Mouse (Mus musculus) adrenal gland, adult (tissue): Measurements from ENCODE around the gene Necab3.

Experiments used
- DNase-seq, 2 experiments: peaks; one replicate each; pipeline ENCODE4 v3.0.0; 2022 to 2023; ENCODE audit warnings: low spot score in 1 of 2; ENCODE audit not compliant: inconsistent age in 2 of 2

The Necab3 gene

DNA sequence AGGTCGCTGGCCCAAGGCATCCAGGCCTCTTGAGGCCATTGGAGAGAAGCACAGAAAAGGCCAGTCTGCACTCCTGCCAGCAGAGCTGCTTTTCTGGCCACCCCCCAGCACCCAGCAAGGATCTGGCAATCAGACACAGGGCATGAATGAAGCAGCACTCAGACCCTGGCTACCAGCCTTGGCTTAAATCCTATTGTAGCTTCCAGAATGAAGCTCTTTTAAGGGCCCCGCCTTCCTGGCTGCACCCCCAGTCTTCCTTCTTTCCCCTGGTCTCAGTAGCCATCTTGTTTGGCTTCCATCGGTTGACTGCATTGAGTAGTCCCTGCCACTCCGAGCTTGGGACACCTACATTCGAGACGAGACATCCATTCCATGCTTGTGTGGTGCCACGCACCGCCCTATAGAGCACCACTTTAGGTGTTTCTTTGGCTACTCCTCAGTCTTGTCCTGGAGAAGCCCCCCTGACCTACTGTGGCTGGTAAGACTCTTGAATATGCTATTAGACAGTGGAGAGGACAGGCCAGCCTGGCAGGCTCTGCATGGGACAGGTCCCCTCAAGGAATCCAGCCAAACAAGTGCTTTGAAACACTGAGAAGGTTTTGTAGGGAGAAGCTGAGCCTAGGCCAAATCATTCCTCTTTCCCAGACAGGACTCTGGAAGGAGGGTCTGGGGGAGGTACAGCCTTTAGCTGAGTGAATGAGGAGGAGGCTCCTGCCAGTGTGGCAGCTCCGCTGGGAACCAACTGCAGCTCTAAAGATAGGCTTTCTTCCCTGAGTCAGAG is 14.9 kb downstream of the Necab3 start:
- DNase-seq, result peak in 1 of 2 experiments; percentile 57

DNA sequence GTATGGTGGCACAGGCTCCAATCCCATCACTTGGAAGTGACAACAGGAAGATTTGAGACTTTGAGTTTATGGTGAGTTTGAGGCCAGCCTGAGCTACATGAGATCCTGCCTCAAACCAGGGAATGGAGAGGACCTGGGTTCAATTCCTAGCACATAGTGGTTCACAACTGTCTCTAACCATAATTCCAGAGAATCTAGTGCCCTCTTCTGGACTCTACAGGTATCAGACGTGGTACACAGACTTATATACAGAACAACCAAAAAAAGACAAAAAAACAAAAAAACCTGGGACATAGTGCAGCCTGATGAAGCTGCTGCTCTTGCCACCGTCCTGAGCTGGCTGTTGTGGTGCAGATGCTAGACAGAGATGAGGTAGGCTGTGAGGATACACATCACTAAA is 17.1 kb downstream of the Necab3 start:
- no peak for DNase-seq

DNA sequence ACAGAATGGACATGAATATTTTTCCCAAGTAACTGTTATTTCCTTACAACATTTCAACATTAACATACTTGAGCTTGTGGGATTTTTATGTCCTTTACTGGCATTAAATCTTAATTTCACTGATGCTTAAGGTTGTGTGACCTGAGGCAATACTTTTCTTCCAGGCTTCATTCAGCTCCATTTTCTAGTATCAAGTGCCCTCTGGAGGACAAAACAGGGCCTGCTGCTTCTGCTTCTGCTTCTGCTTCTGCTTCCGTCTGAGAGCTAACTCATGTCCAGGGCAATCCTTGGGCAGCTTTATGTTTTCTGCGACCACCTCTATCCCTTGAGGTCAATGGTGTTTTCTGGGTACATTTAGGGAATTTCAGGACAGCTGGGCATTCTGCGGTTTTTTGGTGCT is 19.0 kb downstream of the Necab3 start:
- DNase-seq, result peak; percentile 33 to 78

DNA sequence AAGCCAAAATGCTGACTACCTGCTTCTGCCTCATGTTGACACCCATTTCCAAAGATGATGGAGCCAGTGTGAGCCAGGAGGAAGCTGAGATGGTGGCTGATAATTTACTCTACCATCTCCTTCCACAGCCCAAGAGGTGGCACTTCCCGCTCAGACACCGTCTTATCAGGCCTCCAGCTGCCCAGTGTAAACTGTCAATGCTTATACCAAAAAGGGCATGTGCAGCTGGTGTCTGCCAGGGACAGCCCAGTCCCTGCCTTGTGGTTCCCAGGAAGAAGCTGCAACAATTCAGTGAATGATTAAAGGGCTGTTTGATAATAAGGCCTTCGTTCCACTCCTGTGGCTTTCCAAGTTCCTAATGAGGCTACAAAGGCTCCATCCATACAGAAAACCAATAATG is 20.0 kb downstream of the Necab3 start:
- no peak for DNase-seq

DNA sequence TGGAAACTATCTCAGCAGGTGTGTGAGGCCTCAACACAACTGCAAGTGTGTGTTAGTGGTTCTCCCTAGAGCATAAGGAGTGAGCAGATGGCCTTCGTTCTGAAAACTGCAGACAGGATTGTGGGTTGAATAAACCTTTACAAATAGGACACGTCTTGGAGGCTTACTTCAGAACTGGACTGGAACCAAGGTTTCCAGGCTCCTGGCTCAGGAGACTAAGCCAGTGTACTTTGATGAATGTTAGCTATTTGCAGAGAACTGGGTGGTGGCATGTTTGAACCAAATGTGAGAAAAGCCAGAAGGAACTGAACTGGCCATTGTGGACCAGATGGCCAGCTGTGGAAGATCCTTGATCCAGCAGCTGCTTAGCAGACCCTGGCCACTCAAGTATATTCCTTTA is 20.4 kb downstream of the Necab3 start:
- peak in 1 of 2 experiments; percentile 49 for DNase-seq

DNA sequence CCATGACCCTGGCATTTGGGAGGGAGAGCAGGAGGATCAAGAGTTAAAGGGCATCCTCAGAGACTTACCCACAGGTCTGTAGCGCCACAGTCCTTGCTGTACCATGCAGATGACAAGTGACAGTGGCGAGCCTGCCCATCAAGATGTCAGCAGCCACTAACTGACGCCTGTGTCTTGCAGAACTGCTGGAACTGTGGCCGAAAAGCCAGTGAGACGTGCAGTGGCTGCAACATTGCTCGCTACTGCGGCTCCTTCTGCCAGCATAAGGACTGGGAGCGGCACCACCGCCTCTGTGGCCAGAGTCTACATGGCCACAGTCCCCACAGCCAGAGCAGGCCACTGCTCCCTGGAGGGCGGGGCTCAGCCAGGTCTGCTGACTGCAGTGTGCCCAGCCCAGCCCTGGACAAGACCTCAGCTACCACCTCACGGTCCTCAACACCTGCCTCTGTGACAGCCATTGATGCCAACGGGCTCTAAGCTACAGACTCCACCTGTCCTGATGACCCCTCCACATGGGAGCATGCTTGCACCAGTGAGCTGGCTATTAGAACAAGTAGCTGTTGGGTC is 23.9 kb downstream of the Necab3 start:
- DNase-seq, result peak in 1 of 2 experiments; percentile 24

DNA sequence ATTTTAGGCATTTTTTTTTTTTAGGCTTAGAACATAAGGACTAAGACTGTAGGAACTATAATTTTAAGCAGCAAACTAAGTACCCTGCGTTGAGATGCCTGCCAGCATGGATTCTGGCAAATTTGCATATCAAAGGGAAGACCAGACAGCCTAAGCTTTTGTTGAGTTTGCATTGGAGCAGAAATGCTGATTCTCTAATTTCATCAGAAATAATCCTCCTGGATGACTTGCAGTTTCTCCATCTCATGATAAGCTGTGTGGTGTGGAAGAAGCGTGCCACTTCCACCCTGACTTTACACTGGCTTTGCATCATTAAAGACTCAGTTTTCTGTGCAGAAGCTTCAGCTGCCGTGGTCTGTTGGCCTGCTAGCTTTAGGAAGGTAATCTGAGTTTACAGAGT is 25.8 kb downstream of the Necab3 start:
- no peak for DNase-seq

DNA sequence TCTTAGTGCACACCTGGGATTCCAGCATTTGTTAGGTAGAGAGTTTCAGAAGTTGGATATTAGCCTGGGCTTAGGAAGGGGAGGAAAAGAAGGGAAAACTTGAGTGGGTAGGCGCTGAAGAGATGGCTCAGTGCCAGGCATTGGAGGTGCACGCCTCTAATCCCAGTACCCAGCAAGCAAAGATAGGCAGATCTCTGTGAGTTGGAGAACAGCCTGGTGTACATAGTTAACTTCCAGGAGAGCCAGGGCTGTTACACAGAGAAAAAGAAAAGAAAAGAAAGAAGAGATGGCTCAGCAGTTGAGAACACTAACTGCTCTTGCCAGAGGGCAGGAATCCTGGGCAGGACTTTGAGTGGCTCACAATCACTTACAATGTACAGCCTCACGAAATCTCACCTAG is 32.2 kb downstream of the Necab3 start:
- DNase-seq, result peak in 1 of 2 experiments; percentile 18

DNA sequence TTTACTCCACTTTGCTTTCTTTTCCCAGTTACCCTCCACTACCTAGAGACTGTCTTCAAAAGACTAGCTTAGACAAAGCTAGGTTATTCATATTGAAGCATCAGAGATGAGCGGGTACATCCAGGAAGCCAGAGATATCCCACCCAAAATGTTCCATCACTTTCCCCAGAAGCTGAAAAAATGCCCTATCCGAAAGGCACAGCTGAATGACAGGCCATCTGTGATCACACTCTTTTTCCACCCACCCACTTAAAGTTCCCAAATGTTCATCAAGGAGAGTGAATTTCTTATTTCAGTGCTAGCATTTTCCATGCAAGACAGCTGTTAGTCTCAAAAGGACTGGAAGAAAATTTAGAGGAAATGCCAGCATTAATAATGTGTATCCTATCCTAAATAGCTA is 33.4 kb downstream of the Necab3 start:
- no peak for DNase-seq

DNA sequence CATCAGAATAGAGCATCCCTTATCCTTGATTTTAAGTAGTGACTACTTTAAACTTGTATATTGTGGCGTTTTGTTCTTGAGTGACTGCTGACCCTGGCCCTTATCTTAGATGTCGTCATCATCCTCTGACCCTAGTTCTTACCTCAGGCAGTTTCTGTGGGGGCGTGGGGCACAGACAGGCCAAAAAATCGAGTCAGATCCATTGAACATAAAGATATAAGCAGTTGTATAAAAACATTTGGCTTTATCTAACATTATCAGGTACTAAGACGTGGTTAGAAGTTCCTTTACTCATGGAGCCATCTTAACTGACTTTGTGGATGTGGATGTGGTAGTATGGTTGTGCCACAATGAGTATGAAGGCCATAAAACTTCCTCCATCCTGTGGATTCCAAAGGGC is 36.4 kb downstream of the Necab3 start:
- DNase-seq, result peak in 1 of 2 experiments; percentile 28

DNA sequence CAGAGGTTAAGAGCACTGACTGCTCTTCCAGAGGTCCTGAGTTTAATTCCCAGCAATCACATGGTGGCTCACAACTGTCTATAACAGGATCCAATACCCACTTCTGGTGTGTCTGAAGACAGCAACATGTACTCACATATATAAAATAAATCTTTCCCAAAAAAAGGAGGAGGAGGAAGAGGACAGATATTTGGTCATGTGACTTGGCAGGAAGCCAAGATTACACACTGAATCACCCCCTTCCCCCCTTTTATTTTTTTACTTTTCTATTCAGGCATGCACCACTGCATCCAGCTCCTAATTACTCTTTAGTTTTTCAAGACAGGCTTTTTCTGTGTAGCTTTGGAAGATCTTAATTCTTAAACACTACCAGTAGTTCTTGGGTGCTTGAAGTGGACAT is 37.2 kb downstream of the Necab3 start:
- DNase-seq, result peak in 1 of 2 experiments; percentile 25

DNA sequence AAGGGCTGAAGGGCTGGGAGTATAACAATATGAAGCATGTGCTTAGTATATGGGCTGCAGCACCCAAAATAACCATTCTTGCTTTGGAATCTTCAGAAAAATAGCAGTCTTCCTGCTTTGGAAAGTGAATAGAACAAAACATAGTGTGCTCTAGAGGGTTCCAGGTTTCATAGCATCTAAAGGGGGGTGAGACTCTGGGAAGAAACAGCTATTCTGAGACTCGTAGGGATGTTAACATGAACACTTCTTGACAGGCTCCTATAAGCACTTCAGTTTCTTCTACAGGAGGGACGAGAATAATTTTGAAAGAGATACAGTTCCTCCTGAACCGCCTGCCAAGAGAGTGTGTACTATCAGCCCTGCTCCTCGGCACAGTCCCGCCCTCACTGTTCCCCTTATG is 41.3 kb downstream of the Necab3 start:
- DNase-seq, result no peak

DNA sequence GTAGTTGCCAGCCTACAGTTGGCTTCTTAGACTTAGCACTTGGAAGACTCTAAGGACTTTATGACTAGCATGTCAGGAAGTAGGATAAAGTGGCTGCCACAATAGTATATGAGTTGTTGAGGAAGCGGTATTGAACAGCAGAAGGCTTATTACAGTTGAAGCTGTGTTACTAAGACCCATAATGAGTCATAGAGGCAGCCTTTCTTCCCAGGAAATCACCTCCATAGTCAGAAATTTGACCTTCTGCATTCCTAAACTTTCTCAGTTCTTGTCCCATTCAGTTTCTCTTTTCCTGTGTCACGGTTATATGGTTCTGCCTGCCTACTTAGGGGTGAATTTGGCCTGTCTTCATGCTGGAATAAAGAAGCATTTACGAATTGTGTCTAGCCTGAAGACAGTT is 41.7 kb downstream of the Necab3 start:
- DNase-seq, result peak in 1 of 2 experiments; percentile 66

DNA sequence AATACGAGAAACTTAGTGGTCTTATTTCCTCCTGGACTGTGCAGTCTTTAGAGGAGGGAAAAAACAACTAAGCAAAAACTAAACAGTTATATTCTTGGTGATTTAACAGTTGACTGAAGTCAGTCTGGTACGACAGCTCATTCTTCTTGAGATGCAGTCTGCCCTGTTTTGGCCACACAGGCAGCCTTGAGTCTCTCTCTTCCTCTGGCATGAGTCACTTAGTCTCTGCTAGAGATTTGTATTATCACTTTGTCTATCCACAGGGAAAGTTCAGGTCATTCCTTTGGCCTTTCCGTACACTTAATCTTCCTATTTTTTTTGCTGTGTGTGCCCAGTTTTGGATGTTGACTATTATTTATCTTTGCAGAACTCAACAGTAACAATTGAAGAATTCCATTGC is 48.5 kb downstream of the Necab3 start:
- DNase-seq, result peak; percentile 69 to 89

DNA sequence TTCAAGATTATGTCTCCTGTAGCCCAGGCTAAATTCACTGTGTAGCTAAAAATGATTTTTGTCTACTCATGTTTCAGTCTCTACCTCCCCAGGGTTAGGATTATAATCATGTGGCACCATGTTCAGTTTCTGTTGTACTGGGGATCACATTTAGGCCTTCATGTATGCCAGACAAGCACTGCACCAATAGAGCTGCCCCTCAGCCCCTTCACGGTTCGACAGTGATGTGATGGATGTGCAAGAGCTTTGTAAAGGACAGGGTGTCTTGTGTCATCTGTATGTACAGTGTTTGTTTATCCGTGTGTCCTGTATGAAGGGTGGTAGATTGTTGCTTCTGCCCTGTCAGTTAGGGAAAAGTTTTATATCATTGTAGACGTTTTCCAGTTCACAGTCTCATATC is 50.2 kb downstream of the Necab3 start:
- DNase-seq, result peak in 1 of 2 experiments; percentile 54

DNA sequence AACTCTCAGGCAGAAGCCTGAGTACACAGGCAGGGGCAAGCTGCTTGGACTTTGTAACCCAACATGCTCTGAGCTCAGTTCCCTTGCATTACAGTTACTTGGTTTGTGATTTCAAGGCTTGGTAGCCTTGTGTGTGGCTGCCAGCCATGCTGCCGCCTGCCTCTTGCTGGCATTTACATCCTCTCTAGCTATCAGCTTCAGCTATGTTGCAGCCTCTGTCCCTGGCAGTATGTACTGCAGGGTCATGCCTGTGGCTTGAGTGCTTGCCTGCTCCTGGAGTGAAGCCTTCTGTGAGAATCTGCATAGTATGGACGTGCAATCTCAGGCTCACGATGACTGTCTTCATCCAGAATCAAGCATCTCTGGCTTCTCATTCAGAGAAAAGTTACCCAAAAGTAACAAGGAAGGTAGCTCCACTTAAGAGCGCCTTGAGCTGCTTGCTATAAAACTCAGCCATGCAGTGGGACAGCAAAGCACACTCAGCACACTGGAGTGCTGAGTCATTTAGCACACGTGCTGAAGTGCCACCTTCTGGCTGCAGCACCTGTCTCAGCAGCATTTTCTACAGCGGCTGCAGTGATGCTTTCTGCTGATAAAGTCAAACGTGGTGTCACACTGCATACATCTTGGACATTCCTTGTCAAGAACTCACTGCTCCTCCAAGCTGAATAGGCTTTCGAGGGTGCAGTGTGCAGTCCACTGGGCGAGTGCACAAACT is 51.0 kb downstream of the Necab3 start:
- DNase-seq, result peak; percentile 55 to 80

DNA sequence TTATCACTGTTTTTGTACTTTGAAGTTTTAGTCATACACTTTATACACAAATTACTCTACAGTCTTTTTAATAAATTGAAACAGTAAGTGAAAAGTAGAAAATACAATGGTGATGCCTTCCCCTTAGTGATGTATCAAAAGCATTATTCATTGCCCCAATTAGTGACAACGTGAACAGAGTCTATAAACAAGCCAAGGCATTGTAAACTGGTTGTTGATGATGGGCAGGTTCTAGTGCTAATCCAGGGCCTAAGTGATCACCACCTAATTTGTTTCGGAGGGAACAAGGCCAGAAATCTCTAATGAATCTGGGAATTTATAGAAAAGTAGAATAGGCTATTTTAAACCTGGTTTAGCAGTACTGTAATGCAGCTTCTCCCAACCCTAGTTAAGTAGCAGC is 51.6 kb downstream of the Necab3 start:
- DNase-seq, result no peak

DNA sequence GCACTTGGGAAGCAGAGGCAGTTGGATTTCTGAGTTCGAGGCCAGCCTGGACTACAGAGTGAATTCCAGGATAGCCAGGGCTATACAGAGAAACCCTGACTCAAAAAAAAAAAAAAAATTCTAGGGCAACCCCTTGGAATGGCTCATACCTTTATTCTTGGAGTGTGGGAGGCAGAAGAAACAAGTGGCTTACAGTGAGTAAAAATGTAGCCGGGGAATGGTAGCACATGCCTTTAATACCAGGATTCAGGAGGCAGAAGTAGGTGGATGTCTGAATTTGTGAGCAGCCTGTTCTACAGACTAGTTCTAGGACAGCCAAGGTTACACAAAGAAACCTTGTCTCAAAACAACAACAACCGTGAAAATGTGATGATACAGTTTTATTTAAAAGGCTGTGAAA is 57.9 kb downstream of the Necab3 start:
- no peak for DNase-seq

DNA sequence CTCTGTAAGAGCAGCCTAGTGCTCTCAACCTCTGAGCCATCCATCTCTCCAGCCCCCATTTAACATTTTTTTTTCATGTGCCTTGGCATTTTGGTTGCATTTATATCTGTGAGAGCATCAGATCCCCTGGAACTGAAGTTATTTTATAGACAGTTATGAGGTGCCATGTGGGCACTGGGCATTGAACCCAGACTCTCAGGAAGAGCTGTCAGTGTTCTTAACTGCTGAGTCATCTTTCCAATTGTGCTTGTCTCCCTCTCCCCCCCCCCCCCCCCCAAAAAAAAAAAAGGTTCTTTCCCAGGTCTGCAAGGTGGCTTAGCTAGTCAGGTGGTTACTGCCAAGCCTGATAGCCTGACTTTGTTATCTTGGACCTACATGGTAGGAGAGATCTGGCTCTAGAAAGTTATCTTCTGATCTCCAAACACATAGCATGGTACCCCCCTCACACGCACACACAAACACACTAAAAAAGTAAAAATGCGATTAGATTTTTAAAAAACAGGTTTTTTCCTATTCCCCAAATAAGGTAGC is 58.9 kb downstream of the Necab3 start:
- no peak for DNase-seq

DNA sequence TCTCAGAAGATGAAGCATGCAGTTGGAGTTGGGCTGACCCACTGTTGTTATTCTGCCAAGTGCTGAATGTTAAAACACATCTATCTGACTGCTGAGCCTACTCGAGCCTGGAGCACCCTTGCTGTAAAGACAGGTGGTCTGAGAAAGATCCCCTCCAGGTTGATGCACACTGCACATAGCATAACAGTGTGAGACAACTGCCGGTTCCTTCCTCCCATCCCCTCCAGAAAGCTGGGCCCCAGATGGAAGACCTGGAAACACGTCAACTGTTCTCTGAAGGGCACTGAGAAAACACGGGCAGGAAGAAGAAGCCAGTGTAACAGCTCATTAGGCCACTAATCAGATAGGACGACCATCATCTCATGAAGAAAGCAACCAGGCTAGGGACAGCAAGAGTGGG is 60.1 kb downstream of the Necab3 start:
- DNase-seq, result no peak

DNA sequence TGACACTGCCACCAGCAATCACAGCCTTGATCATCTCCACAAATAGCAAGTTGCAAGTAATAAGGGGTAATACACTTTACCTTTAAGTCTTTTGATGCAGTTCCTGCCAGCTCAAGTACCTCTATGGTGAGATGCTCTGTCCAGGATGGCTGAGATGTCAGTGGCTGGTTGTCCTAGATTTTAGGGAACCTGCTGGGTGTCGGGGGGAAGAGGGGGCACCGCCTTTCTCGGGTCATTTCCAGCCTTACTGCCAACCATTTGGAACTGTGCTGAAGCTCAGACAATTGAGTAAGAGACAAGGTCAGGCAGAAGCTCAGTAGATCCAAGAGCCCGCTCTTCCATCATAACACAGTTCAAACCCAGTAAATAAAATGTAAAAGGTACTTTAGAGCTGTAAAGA is 63.7 kb downstream of the Necab3 start:
- no peak for DNase-seq
